Mouse (Mus musculus) liver, embryonic 15.5 days (tissue): ENCODE measurements around the gene Trarg1. TPM values are rescaled to one million over a fixed set of nuclear protein-coding genes. Genes with fewer than 3 reads are reported as not detected.

ENCODE experiments used
- ATAC-seq: fragments of 200-750 bp; cut with Nextera tagmentation; 2 replicates; pipeline ENCODE4 v1.8.0; 2017; ENCODE audit warnings: moderate number of reproducible peaks, mild to moderate bottlenecking, moderate library complexity; ENCODE audit not compliant: insufficient read depth
- H3K27ac ChIP-seq: fragments of 300-500 bp; sonication (generic); replicated peaks from 2 replicates; pipeline ENCODE4 v1.5.1; 2015; ENCODE audit warnings: mild to moderate bottlenecking, inconsistent platforms
- H3K27me3 ChIP-seq: fragments of 300-500 bp; sonication (generic); 2 replicates; pipeline ENCODE4 v1.6.1; 2015; ENCODE audit warnings: mild to moderate bottlenecking, inconsistent platforms
- H3K36me3 ChIP-seq: fragments of 300-500 bp; sonication (generic); replicated peaks from 2 replicates; pipeline ENCODE4 v1.6.1; 2015; ENCODE audit warnings: moderate library complexity, mild to moderate bottlenecking, inconsistent platforms
- H3K4me1 ChIP-seq: fragments of 300-500 bp; sonication (generic); replicated peaks from 2 replicates; pipeline ENCODE4 v1.6.1; 2015; ENCODE audit warnings: inconsistent platforms
- H3K4me2 ChIP-seq: fragments of 300-500 bp; sonication (generic); 2 replicates; pipeline ENCODE4 v1.6.1; 2015; ENCODE audit warnings: moderate library complexity, mild to moderate bottlenecking, inconsistent platforms
- H3K4me3 ChIP-seq: fragments of 300-500 bp; sonication (generic); replicated peaks from 2 replicates; pipeline ENCODE4 v1.5.1; 2015; ENCODE audit warnings: mild to moderate bottlenecking, inconsistent platforms
- H3K9ac ChIP-seq: fragments of 300-500 bp; sonication (generic); 2 replicates; pipeline ENCODE4 v1.6.1; 2015; ENCODE audit warnings: moderate library complexity, mild to moderate bottlenecking, inconsistent platforms
- H3K9me3 ChIP-seq: fragments of 300-500 bp; sonication (generic); replicated peaks from 2 replicates; pipeline ENCODE4 v1.6.1; 2016; ENCODE audit warnings: inconsistent platforms
- WGBS: fragments of 180-500 bp; shearing (Covaris S2); methylation state at CpG from one replicate; pipeline ENCODE4 v1.1.7; 2015; ENCODE audit warnings: mixed read lengths; ENCODE audit not compliant: insufficient replicate concordance; 5-methylcytosine and 5-hydroxymethylcytosine counted together
- polyA plus RNA-seq: library from polyadenylated mRNA; unstranded; fragments of >200 nt; fragmentation: Nextera tagmentation; extraction: Ambion mirVana; gene quantifications from 2 replicates; pipeline ENCODE4 v1.2.1, GENCODE M21; 2015

The Trarg1 gene
- polyA plus RNA-seq, 1 experiment from 2014 or later = not detected

DNA sequence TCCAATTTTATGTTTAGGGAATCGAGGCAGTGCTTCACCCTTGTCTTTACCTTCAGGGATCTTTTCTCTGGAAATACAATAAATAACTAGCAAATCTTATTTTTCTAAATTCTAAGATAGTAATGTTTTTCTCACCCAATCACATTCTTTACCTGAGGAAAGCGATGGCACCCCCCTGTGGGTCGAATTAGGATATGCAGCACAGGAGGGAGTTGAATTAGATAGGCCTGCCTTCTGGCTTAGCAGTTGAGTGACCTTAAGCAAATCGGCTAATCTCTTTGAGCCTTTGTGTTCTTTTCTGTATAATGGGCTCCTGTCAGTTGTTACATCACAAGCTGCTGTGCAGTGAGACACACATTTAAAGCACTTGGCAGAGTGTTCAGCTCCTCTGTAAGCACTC is 4.9 kb upstream of the Trarg1 start:
- no peak overlapping the region for H3K4me3 ChIP-seq
- WGBS = 23% methylated on average over 4 of the region's 4 CpGs
- ATAC-seq = no peak
- no peaks in the 10 kb centered on the region for H3K4me1 ChIP-seq
- no peaks in the 10 kb centered on the region for H3K9me3 ChIP-seq
- H3K4me2 ChIP-seq = no peak overlapping the region
- no peaks in the 10 kb centered on the region for H3K36me3 ChIP-seq
- H3K27me3 ChIP-seq = peaks cover 61% of the 10 kb centered on the region
- no peak overlapping the region for H3K27ac ChIP-seq
- H3K9ac ChIP-seq = no peak overlapping the region

DNA sequence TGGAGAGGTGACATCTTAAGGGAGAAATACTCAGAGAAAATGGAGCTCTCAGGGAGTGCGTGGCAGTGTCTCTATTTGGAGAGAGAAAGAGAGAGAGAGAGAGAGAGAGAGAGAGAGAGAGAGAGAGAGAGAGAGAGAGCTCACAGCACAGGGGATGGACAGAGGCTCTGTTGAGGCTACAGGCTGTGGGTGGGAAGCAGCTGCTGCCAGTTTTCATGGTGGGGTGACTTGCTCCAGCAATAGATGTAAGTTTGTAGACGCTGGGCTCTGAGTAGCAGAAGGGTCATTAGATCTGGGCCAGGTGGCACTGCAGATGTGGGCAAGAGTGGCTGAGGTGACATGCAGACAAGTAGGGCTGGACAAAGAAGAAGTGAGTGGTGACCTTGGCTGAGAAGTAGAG is 6.0 kb downstream of the Trarg1 start:
- no peaks in the 10 kb centered on the region for H3K9me3 ChIP-seq
- H3K27me3 ChIP-seq = no peaks in the 10 kb centered on the region; the same call in 1 of the 2 replicates
- H3K27ac ChIP-seq = no peak overlapping the region
- no peaks in the 10 kb centered on the region for H3K4me1 ChIP-seq
- no peak overlapping the region for H3K4me3 ChIP-seq
- H3K4me2 ChIP-seq = no peak overlapping the region
- H3K9ac ChIP-seq = no peak overlapping the region
- 39% methylated on average over 2 of the region's 2 CpGs for WGBS
- no peak for ATAC-seq
- no peaks in the 10 kb centered on the region for H3K36me3 ChIP-seq

DNA sequence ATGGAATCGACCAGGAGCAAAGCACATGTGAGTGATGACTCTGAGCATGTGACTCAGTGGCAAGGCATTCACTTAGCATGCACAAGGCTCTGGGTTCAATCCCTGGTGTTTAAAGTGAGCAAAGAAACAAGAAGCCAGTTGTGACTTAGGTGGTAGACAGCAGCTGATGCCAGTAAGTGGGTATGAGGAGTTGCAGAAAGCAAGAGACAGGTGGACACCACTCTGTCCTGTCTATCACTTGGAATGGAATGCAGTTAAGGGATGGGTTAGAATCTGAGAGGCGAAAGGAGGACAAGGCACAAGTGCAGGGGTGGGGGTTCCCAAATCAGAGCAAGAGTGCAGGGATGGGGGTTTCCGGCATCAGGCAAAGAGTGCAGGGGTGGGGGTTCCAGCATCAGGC is 12.5 kb downstream of the Trarg1 start:
- no peak overlapping the region for H3K4me2 ChIP-seq
- no peak for ATAC-seq
- H3K27me3 ChIP-seq = no peaks in the 10 kb centered on the region; the same call in 1 of the 2 replicates
- WGBS = 58% methylated on average over 3 of the region's 3 CpGs
- H3K9me3 ChIP-seq = no peaks in the 10 kb centered on the region
- H3K27ac ChIP-seq = no peak overlapping the region
- no peaks in the 10 kb centered on the region for H3K4me1 ChIP-seq
- H3K4me3 ChIP-seq = no peak overlapping the region
- H3K9ac ChIP-seq = no peak overlapping the region
- no peaks in the 10 kb centered on the region for H3K36me3 ChIP-seq

DNA sequence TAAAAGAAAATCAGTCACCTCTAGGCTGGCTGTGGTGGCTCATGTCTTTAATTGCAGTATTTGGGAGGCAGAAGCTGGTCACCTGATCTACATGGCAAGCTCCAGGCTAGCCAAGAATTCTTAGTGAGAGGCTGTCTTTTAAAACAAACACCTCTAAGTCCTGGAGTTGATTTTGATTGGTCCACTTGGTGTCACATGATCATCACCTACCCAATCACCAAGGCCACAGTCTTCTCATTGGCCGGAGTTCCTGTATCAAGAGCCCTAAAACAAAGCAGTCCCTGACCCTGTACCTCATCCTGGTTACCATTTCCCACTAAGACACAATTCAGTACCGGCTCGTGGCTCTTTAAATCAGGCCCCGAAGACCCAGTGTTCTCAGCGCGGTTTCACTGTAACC is 16.2 kb downstream of the Trarg1 start:
- H3K9ac ChIP-seq = no peak overlapping the region
- H3K9me3 ChIP-seq = no peaks in the 10 kb centered on the region
- WGBS = 50% methylated on average over 6 of the region's 6 CpGs
- no peak overlapping the region for H3K4me3 ChIP-seq
- no peak overlapping the region for H3K27ac ChIP-seq
- no peak overlapping the region for H3K4me2 ChIP-seq
- H3K4me1 ChIP-seq = no peaks in the 10 kb centered on the region
- no peaks in the 10 kb centered on the region for H3K36me3 ChIP-seq
- no peaks in the 10 kb centered on the region; the same call in 1 of the 2 replicates for H3K27me3 ChIP-seq
- no peak for ATAC-seq

DNA sequence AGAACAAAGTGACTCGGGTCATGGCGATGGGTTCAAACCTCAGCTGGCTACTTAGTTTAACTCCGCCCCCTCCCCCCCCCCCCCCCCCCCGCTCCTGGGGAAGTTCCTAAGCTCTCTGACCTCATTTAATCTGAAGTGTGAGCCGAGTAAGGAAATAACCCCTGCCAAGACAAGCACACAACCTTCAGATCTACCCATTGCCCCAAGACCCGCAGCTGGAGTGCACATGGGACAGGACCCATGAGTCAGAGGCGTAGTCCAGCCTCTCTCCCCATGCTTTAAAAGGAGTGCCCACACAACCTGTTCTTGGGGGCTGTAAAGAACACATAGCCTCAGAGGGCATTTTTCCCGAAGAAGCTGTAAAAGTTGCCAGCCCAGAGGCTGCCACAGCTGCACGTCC is 20.0 kb downstream of the Trarg1 start:
- Histone ChIP-seq H3K9me3 (no peaks in the 10 kb centered on the region), H3K9ac (no peak overlapping the region), H3K36me3 (no peaks in the 10 kb centered on the region), H3K4me3 (no peak overlapping the region), H3K27ac (no peak overlapping the region), H3K27me3 (no peaks in the 10 kb centered on the region; the same call in 1 of the 2 replicates), H3K4me1 (no peaks in the 10 kb centered on the region), H3K4me2 (peak overlapping the region; percentile 25)
- ATAC-seq = no peak
- 44% methylated on average over 7 of the region's 9 CpGs for WGBS

DNA sequence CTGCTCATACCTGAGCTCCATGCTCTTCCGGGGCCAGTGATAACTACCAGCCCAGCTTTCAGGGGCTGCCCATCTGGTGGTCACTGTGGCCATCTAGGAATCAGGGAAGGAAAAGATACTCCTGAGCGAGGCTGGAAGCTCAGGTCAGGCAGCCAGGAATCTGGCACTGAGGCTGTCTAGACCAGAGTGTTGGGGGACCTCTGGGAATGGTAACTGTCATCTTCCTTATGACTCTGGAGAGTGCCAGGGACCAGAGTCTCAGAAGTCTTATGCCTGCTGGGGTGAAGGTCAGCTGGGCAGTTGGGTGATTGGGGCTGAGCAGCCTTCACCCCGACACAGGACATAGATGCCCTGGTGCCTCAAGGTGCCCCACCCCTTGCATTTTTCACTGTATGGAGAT is 28.0 kb downstream of the Trarg1 start:
- no peak overlapping the region for H3K4me3 ChIP-seq
- H3K27me3 ChIP-seq = no peaks in the 10 kb centered on the region
- WGBS = 58% methylated on average over 3 of the region's 3 CpGs
- H3K27ac ChIP-seq = no peak overlapping the region
- no peaks in the 10 kb centered on the region for H3K9me3 ChIP-seq
- H3K4me1 ChIP-seq = no peaks in the 10 kb centered on the region
- no peak overlapping the region for H3K9ac ChIP-seq
- no peak for ATAC-seq
- H3K4me2 ChIP-seq = no peak overlapping the region
- no peaks in the 10 kb centered on the region for H3K36me3 ChIP-seq

DNA sequence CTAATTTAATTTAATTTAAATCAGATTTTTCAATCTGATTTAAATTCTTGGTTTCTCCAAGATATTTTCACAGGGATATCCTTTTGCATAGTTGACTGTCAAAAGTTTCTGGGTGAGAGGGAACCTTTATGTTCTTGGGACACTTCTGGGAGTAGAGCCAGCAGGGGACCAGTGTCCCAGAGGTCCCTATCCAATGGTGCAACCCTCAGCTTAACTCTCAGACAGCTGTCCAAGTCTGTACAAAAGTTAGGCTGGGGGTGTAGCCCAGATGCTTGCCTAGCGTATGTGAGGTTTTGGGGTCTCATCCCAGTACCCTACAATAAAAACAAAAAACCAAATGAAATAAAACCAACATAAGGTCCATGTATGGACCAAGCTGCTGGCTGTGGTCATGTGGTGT is 28.5 kb downstream of the Trarg1 start:
- H3K9ac ChIP-seq = no peak overlapping the region
- no peak overlapping the region for H3K4me3 ChIP-seq
- ATAC-seq = no peak
- H3K27ac ChIP-seq = no peak overlapping the region
- H3K4me1 ChIP-seq = no peaks in the 10 kb centered on the region
- WGBS = 63% methylated on average over 1 of the region's 1 CpGs
- no peaks in the 10 kb centered on the region for H3K36me3 ChIP-seq
- no peaks in the 10 kb centered on the region for H3K9me3 ChIP-seq
- no peak overlapping the region for H3K4me2 ChIP-seq
- H3K27me3 ChIP-seq = no peaks in the 10 kb centered on the region

DNA sequence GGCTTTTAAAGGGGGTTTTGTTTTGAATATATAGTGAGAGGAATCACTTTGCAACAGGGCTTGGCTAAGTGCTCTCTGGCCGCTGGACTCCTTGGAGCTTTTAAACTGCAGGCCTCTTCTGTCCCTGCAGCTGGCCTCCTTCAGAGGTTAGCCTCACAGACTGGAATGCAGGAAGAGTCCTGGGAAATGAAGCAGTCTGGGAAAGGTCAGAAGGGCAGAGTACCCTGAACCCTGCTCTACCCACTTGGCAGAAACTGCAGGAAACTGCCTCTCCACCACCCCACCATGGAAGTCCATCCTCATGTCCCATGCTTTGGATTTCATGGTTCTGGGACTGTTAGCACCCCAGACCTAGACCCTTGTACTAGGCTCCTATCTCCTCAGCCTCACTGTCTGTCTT is 29.3 kb downstream of the Trarg1 start:
- Histone ChIP-seq H3K9me3 (no peaks in the 10 kb centered on the region), H3K4me2 (no peak overlapping the region), H3K27ac (no peak overlapping the region), H3K36me3 (no peaks in the 10 kb centered on the region), H3K4me1 (no peaks in the 10 kb centered on the region), H3K27me3 (no peaks in the 10 kb centered on the region), H3K9ac (no peak overlapping the region), H3K4me3 (no peak overlapping the region)
- no peak for ATAC-seq
- WGBS = 50% methylated on average over 1 of the region's 1 CpGs

DNA sequence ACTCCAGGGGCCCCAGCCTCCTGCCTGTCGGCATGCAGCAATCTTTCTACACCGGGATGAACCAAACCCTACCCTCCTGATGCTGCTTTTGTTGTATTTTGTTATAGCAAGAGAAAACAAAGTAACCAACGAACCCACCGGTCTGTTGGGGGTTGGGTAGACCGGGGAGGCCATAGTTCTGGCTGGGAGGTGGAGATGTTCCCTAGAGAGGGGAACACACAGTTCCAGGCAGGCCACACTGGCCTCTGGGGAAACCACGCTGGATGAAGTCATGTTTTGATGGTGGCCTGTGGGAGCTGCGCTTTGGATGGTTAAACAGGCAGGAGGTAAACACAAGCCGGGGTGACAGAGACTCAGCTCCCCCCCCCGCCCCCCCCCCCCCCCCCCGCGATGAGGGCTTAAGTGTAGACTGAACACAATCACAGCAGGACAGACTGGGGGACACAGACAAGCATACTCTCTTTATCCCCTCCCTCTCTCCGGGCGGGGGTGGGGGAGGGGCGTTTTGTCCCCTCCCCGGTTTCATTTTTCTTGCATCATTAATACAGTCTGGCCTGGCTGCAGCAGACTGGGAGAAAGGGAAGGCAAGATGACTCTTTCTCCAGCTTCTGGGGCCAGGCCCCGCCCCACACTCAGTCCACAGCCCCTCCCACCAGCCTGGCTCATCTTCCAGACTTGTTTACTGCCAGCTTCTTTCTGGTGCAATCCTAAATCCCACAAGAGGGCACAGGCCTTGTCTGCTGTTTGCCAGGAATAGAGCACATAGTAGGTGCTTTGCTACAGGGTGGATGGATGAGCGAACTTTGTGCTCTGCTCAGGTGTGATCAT is 30.2 kb downstream of the Trarg1 start:
- WGBS = 28% methylated on average over 14 of the region's 17 CpGs
- Histone ChIP-seq H3K27me3 (no peaks in the 10 kb centered on the region), H3K36me3 (no peaks in the 10 kb centered on the region), H3K9me3 (no peaks in the 10 kb centered on the region), H3K4me3 (no peak overlapping the region), H3K27ac (no peak overlapping the region), H3K4me1 (no peaks in the 10 kb centered on the region), H3K9ac (no peak overlapping the region), H3K4me2 (no peak overlapping the region)
- ATAC-seq = no peak

DNA sequence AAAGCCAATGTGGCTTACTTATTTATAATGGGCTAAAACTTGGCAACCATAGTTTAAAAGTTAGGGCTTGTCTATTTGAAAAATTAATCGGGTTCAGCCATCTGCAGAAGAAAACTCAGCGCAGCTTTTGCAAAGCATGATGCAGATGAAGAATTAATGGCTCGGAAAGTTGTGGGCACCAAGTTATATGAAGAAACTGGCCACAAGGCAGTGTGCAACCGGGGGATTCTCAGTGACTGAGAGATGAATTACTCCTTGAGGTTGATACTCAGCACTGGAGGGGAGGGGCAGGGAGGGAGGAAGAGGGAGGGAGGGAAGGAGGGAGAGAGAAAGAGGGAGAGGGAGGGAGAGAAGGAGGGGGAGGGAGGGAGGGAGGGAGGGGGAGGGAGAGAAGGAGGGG is 37.4 kb downstream of the Trarg1 start:
- WGBS = 54% methylated on average over 4 of the region's 4 CpGs
- Histone ChIP-seq H3K4me3 (no peak overlapping the region), H3K4me1 (no peaks in the 10 kb centered on the region)

DNA sequence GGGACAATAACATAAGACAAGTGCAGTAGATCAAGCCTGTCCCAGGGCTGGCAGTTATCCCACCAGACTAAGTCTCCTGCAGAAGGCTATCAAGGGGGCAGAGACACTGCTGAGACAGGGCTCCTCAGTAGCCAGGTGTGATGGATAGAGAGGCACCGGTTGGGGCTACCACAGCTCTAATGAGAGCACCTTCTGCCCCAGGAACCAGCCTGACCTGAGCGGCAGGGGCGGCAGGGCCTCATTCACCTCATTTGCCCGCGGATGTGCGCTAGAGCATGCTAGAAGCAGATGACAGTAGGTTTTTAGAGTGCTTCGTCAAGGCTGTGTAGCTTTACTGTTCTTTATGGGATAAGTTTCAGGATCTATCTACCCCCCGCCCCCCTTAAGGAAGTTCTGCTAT is 44.3 kb downstream of the Trarg1 start:
- no peak for ATAC-seq
- 69% methylated on average over 8 of the region's 8 CpGs for WGBS
- Histone ChIP-seq H3K4me2 (no peak overlapping the region), H3K36me3 (peaks cover 13% of the 10 kb centered on the region; the same call in 1 of the 2 replicates), H3K4me1 (no peaks in the 10 kb centered on the region), H3K27me3 (no peaks in the 10 kb centered on the region), H3K9me3 (no peaks in the 10 kb centered on the region), H3K9ac (no peak overlapping the region), H3K27ac (no peak overlapping the region), H3K4me3 (no peak overlapping the region)

More for the DNA sequence above, 37.4 kb downstream of the Trarg1 start:
- H3K4me2 ChIP-seq = no peak overlapping the region
- H3K27me3 ChIP-seq = no peaks in the 10 kb centered on the region
- H3K27ac ChIP-seq = no peak overlapping the region
- H3K36me3 ChIP-seq = no peaks in the 10 kb centered on the region
- no peak overlapping the region for H3K9ac ChIP-seq
- no peaks in the 10 kb centered on the region for H3K9me3 ChIP-seq
- ATAC-seq = no peak

DNA sequence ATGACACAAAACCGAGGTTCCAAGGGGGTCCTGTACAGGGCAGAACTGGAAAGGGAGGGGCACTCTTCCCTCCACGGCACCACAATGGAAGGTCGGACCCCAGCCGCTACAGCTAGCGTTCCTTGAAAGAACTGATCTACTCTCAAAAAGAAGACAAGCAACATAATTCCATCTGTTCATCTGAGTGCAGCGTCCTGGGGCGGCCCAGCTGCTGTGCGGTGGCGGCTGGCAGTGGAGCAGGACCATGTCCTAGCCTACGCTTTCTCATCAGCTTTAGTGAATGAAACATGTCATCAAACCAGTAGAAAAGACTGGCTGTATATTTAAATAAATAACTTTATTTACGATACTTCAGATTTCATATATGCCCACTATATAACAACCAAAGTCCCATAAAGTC is 48.5 kb downstream of the Trarg1 start:
- WGBS = 86% methylated on average over 11 of the region's 11 CpGs
- no peak overlapping the region for H3K4me2 ChIP-seq
- H3K4me1 ChIP-seq = no peaks in the 10 kb centered on the region
- H3K9me3 ChIP-seq = no peaks in the 10 kb centered on the region
- peaks cover 41% of the 10 kb centered on the region for H3K36me3 ChIP-seq
- H3K4me3 ChIP-seq = no peak overlapping the region
- no peak for ATAC-seq
- H3K9ac ChIP-seq = no peak overlapping the region
- H3K27ac ChIP-seq = no peak overlapping the region
- H3K27me3 ChIP-seq = no peaks in the 10 kb centered on the region
